In genomic region chr11:53430300-53430669, GRCm38 (mm10) we compare ENCODE assay signal across 8 mouse cellular contexts. TPM values are rescaled to one million over a fixed set of nuclear protein-coding genes. Genes with fewer than 3 reads are reported as not detected.
DNase-seq lines count a peak whose midpoint lies in the region; ATAC-seq and TF ChIP-seq lines count a peak whose summit lies in the region.
"Had no signal": no experiment of that assay in that cellular context is flagged by ENCODE, and none has a peak within 500 bp of the region (broad histone marks: within the 10 kb centered on the region; RNA-seq: fewer than 3 reads in every experiment).

No protein-coding gene starts in this region.

- peaks cover 11% of the 10 kb centered on the region for H3K36me3 ChIP-seq in lung, embryonic 14.5 days (ENCODE audit: insufficient read depth)
- peaks cover 13% of the 10 kb centered on the region for H3K36me3 ChIP-seq in hindbrain, embryonic 13.5 days
- H3K36me3 ChIP-seq in midbrain, embryonic 10.5 days: peaks cover 21% of the 10 kb centered on the region

- H3K27ac ChIP-seq in lung, embryonic 14.5 days (ENCODE audit: low read depth): peak overlapping the region; percentile 72; the same call in 1 of the 2 replicates
- peak overlapping the region; percentile 87 for H3K27ac ChIP-seq in hindbrain, embryonic 13.5 days
- peak overlapping the region; percentile 86 for H3K27ac ChIP-seq in midbrain, embryonic 10.5 days (replicated peaks)

- peak overlapping the region; percentile 89 for H3K9ac ChIP-seq in lung, embryonic 14.5 days
- H3K9ac ChIP-seq in hindbrain, embryonic 13.5 days: peak overlapping the region; percentile 92

- under 1% methylated on average over 34 of the region's 34 CpGs for WGBS in lung, embryonic 14.5 days
- WGBS in hindbrain, embryonic 13.5 days: under 1% methylated on average over 34 of the region's 34 CpGs
- WGBS in midbrain, embryonic 10.5 days: under 1% methylated on average over 34 of the region's 34 CpGs

- no peak for TF ChIP-seq CTCF in lung, embryonic 14.5 days (IDR thresholded peaks at IDR 0.05; ENCODE audit: low read depth)

- peaks cover 7% of the 10 kb centered on the region for H3K4me1 ChIP-seq in lung, embryonic 14.5 days (ENCODE audit: insufficient read depth)
- peaks cover 17% of the 10 kb centered on the region for H3K4me1 ChIP-seq in hindbrain, embryonic 13.5 days (replicated peaks)
- H3K4me1 ChIP-seq in midbrain, embryonic 10.5 days: peaks cover 19% of the 10 kb centered on the region

- no peak for DNase-seq in lung, embryonic 14.5 days
- DNase-seq in lung, postnatal 25 days (ENCODE audit: low spot score): no peak
- peak; percentile 22 for DNase-seq in c-Kit-positive CD71-negative TER-119-negative erythroid progenitor cells, embryonic 14.5 days (ENCODE audit: low read depth)
- no peak for DNase-seq in midbrain, embryonic 10.5 days (ENCODE audit: low spot score)
- no peak for DNase-seq in gastrocnemius, postnatal 25 days
- DNase-seq in kidney, adult 18-20 months: no peak

- H3K27me3 ChIP-seq in lung, embryonic 14.5 days (ENCODE audit: insufficient read depth, low read length): no peaks in the 10 kb centered on the region
- no peaks in the 10 kb centered on the region for H3K27me3 ChIP-seq in hindbrain, embryonic 13.5 days
- no peaks in the 10 kb centered on the region for H3K27me3 ChIP-seq in midbrain, embryonic 10.5 days (ENCODE audit: low read depth, poor library complexity, severe bottlenecking)

- peak overlapping the region; percentile 94 for H3K4me3 ChIP-seq in lung, embryonic 14.5 days (ENCODE audit: low read depth, low read length)
- H3K4me3 ChIP-seq in hindbrain, embryonic 13.5 days: peak overlapping the region; percentile 87
- peak overlapping the region; percentile 93 for H3K4me3 ChIP-seq in midbrain, embryonic 10.5 days

- peak overlapping the region; percentile 91 for H3K4me2 ChIP-seq in lung, embryonic 14.5 days
- peak overlapping the region; percentile 94 for H3K4me2 ChIP-seq in hindbrain, embryonic 13.5 days

- peak; percentile 43 for ATAC-seq in lung, embryonic 14.5 days (ENCODE audit: insufficient read depth)
- peak; percentile 74; the same call in 1 of the 2 replicates for ATAC-seq in hindbrain, embryonic 13.5 days (ENCODE audit: low FRiP score)

- no peaks in the 10 kb centered on the region for H3K9me3 ChIP-seq in lung, embryonic 14.5 days (ENCODE audit: low read depth, low read length)
- H3K9me3 ChIP-seq in hindbrain, embryonic 13.5 days: no peaks in the 10 kb centered on the region
- H3K9me3 ChIP-seq in midbrain, embryonic 10.5 days (replicated peaks): no peaks in the 10 kb centered on the region

RNA-seq across cellular contexts. Expression of gene Uqcrq, which starts 0.3 kb away (rescaled TPM):
- polyA plus RNA-seq in lung, embryonic 14.5 days (2014; fragmentation: Nextera tagmentation; extraction: Ambion mirVana): 518 and 521 TPM in 2 replicates
- polyA plus RNA-seq in hindbrain, embryonic 13.5 days (2015; fragmentation: Nextera tagmentation; extraction: Ambion mirVana): 682 and 692 TPM in 2 replicates
- 597 and 602 TPM in 2 replicates for polyA plus RNA-seq in midbrain, embryonic 10.5 days (2016; fragmentation: Nextera tagmentation; extraction: Ambion mirVana)
- total RNA-seq in gastrocnemius, postnatal 25 days (2021): 1,000 to 10,000 TPM; 1,448 to 1,479 TPM

RNA-seq across cellular contexts. Expression of gene Gdf9, which starts 0.5 kb away (rescaled TPM):
- 1.7 and 2.0 TPM in 2 replicates for polyA plus RNA-seq in lung, embryonic 14.5 days (2014; fragmentation: Nextera tagmentation; extraction: Ambion mirVana)
- 3.1 and 3.3 TPM in 2 replicates for polyA plus RNA-seq in hindbrain, embryonic 13.5 days (2015; fragmentation: Nextera tagmentation; extraction: Ambion mirVana)
- polyA plus RNA-seq in midbrain, embryonic 10.5 days (2016; fragmentation: Nextera tagmentation; extraction: Ambion mirVana): 2.1 and 2.7 TPM in 2 replicates
- total RNA-seq in gastrocnemius, postnatal 25 days (2021): under 1 TPM; 0.20 to 0.54 TPM

RNA-seq across cellular contexts. Expression of gene Leap2, which starts 7.3 kb away (rescaled TPM):
- 0.53 TPM in 1 of 2 replicates, not detected in the other for polyA plus RNA-seq in lung, embryonic 14.5 days (2014; fragmentation: Nextera tagmentation; extraction: Ambion mirVana)
- polyA plus RNA-seq in hindbrain, embryonic 13.5 days (2015; fragmentation: Nextera tagmentation; extraction: Ambion mirVana): not detected in 2 replicates
- not detected in 2 replicates for polyA plus RNA-seq in midbrain, embryonic 10.5 days (2016; fragmentation: Nextera tagmentation; extraction: Ambion mirVana)
- total RNA-seq in gastrocnemius, postnatal 25 days (2021): not detected
- polyA plus RNA-seq: gonadal fat pad, adult 2 months had no signal

RNA-seq across cellular contexts. Expression of gene Gm10447, which starts 26.6 kb away (rescaled TPM):
- polyA plus RNA-seq in lung, embryonic 14.5 days (2014; fragmentation: Nextera tagmentation; extraction: Ambion mirVana): not detected in 2 replicates
- polyA plus RNA-seq in hindbrain, embryonic 13.5 days (2015; fragmentation: Nextera tagmentation; extraction: Ambion mirVana): 0.06 and 0.16 TPM in 2 replicates
- polyA plus RNA-seq in midbrain, embryonic 10.5 days (2016; fragmentation: Nextera tagmentation; extraction: Ambion mirVana): not detected in 2 replicates
- total RNA-seq in gastrocnemius, postnatal 25 days (2021): not detected

RNA-seq across cellular contexts. Expression of gene Shroom1, which starts 26.7 kb away (rescaled TPM):
- polyA plus RNA-seq in lung, embryonic 14.5 days (2014; fragmentation: Nextera tagmentation; extraction: Ambion mirVana): 1.9 and 2.4 TPM in 2 replicates
- polyA plus RNA-seq in hindbrain, embryonic 13.5 days (2015; fragmentation: Nextera tagmentation; extraction: Ambion mirVana): 2.5 and 2.6 TPM in 2 replicates
- polyA plus RNA-seq in midbrain, embryonic 10.5 days (2016; fragmentation: Nextera tagmentation; extraction: Ambion mirVana): 1.8 and 2.1 TPM in 2 replicates
- total RNA-seq in gastrocnemius, postnatal 25 days (2021): under 1 TPM; 0.23 to 0.35 TPM
